Mouse (Mus musculus): ENCODE results near the gene Ypel4. TPM values are rescaled to one million over a fixed set of nuclear protein-coding genes. Genes with fewer than 3 reads are reported as not detected.

Ypel4 gene
- total and polyA plus RNA-seq, 2 experiments from 2014 or later, result 12.9 to 14.3 TPM

DNA sequence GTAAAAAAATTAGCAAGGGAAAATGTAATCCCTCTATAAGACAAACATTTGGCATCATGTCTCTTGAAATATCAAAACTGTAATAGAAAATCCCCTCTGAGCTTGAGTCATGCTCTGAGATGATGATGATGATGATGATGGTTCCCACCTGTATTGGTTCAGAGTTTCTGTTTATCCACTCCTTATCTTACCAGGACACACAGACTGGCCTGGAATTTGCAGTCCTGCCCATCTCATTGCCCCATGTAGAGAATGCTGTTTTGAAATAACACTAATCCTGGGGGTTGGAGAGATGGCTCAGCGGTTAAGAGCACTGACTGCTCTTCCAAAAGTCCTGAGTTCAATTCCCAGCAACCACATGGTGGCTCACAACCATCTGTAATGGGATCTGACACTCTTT lies 1.5 kb upstream of the Ypel4 start:
- Histone ChIP-seq H3K9me3 (ENCODE audit: low read length) (no peaks in the 10 kb centered on the region), H3K36me3 (ENCODE audit: insufficient read depth, low read length) (no peaks in the 10 kb centered on the region), H3K9ac (replicated peaks; ENCODE audit: low read length, poor library complexity, severe bottlenecking) (no peak overlapping the region), H3K4me2 (ENCODE audit: low read depth, low read length, poor library complexity, severe bottlenecking) (no peak overlapping the region), H3K4me1 (ENCODE audit: insufficient read depth, low read length) (peaks cover 13% of the 10 kb centered on the region), H3K27me3 (ENCODE audit: insufficient read depth, low read length) (no peaks in the 10 kb centered on the region), H3K27ac (ENCODE audit: low read depth, low read length) (no peak overlapping the region), H3K4me3 (ENCODE audit: low read depth, low read length) (no peak overlapping the region)
- 60% methylated on average over 1 of the region's 1 CpGs for WGBS
- DNase-seq (ENCODE audit: low spot score), result no peak
- no peak for TF ChIP-seq CTCF (IDR thresholded peaks at IDR 0.05)
- ATAC-seq (ENCODE audit: low FRiP score), result no peak

DNA sequence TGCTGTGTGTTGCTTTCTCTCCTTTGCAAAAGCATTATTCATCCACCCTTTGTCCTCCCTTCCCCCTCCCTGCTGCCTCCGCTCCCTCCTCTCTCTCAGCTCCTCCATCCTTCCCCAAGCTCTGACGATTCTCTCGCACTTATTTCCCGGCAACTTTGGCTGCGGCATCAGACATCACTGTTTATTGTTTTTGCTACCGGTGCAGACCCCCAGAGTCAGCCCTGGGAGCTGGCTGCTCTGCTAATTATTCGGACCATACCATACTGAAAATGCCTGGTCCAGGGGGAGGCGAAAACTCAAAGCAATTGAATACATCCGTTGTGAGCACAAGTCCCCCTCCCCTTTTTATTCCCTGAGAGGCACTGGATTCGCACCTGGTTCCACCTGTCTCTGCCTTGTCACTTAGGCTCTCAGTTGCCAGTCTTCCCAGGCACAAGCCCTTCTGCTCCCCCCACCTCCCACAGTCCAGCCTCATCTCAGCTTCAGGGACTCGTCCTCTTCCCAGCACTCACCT lies 550 bp downstream of the Ypel4 start:
- Histone ChIP-seq H3K4me1 (ENCODE audit: insufficient read depth, low read length) (peaks cover 21% of the 10 kb centered on the region), H3K4me2 (ENCODE audit: low read depth, low read length, poor library complexity, severe bottlenecking) (peak overlapping the region; percentile 78), H3K9me3 (ENCODE audit: low read length) (no peaks in the 10 kb centered on the region), H3K9ac (replicated peaks; ENCODE audit: low read length, poor library complexity, severe bottlenecking) (peak overlapping the region; percentile 82), H3K27ac (ENCODE audit: low read depth, low read length) (peak overlapping the region; percentile 79), H3K27me3 (ENCODE audit: insufficient read depth, low read length) (no peaks in the 10 kb centered on the region), H3K36me3 (ENCODE audit: insufficient read depth, low read length) (no peaks in the 10 kb centered on the region), H3K4me3 (ENCODE audit: low read depth, low read length) (peak overlapping the region; percentile 63)
- no peak for TF ChIP-seq CTCF (IDR thresholded peaks at IDR 0.05)
- DNase-seq (ENCODE audit: low spot score) (peak; percentile 66), ATAC-seq (ENCODE audit: low FRiP score) (peak; percentile 52)
- WGBS, result 0% methylated on average over 11 of the region's 11 CpGs

DNA sequence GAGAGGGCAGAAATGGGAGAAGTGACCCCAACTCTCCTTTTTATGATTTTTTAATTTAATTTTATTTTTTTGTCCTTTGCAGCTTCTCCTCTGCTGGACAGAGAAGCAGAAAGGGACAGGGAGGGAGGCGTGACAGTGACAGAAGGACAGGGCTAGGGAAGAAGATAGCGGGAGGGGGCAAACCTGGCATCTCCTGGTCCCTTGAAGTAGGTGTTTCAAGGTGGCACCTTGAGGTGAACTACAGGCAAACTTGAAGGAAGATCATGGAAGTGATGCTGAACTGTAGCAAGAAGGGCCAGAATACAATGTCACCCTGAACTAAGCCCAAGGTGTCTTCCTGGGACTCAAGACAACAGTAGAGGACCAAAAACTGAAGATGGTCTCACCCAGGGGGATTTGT lies 1.1 kb downstream of the Ypel4 start:
- no peak for TF ChIP-seq CTCF (IDR thresholded peaks at IDR 0.05)
- peak overlapping the region; percentile 82 for H3K9ac ChIP-seq (replicated peaks; ENCODE audit: low read length, poor library complexity, severe bottlenecking)
- H3K4me1 ChIP-seq (ENCODE audit: insufficient read depth, low read length), result peaks cover 21% of the 10 kb centered on the region
- peak overlapping the region; percentile 79 for H3K27ac ChIP-seq (ENCODE audit: low read depth, low read length)
- 4% methylated on average over 2 of the region's 2 CpGs for WGBS
- H3K4me3 ChIP-seq (ENCODE audit: low read depth, low read length), result peak overlapping the region; percentile 63
- no peaks in the 10 kb centered on the region for H3K27me3 ChIP-seq (ENCODE audit: insufficient read depth, low read length)
- DNase-seq (ENCODE audit: low spot score) (no peak), ATAC-seq (ENCODE audit: low FRiP score) (no peak)
- H3K36me3 ChIP-seq (ENCODE audit: insufficient read depth, low read length), result no peaks in the 10 kb centered on the region
- no peaks in the 10 kb centered on the region for H3K9me3 ChIP-seq (ENCODE audit: low read length)
- H3K4me2 ChIP-seq (ENCODE audit: low read depth, low read length, poor library complexity, severe bottlenecking), result peak overlapping the region; percentile 78

DNA sequence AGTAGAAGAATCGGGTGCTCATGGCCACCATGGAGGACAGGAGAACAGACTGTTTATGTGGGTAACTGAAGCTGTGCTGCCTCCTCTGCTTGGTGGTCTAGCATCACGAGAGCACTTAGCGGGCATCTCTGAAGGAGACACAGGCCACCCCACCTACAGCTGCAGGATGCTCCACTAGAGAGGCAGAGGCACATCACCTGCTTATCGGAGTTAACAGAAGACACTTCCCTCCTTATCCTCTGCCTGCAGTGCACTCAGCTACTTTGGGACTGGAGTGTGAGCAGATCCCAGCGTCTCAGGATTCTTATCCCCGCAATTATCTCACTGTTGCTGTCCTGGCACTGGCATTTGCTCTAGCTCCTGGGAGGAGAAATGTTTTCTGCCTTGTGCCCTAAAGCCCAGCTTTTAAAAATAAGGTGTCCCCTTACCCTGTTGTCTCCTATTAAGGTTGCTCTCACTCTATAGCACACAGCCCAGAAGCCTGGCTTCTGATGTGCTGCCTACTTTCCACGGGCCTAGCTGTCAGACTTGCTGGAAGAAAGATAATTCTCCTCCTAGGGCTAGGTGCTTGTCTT lies 1.6 kb downstream of the Ypel4 start:
- peaks cover 21% of the 10 kb centered on the region for H3K4me1 ChIP-seq (ENCODE audit: insufficient read depth, low read length)
- no peak for TF ChIP-seq CTCF (IDR thresholded peaks at IDR 0.05)

DNA sequence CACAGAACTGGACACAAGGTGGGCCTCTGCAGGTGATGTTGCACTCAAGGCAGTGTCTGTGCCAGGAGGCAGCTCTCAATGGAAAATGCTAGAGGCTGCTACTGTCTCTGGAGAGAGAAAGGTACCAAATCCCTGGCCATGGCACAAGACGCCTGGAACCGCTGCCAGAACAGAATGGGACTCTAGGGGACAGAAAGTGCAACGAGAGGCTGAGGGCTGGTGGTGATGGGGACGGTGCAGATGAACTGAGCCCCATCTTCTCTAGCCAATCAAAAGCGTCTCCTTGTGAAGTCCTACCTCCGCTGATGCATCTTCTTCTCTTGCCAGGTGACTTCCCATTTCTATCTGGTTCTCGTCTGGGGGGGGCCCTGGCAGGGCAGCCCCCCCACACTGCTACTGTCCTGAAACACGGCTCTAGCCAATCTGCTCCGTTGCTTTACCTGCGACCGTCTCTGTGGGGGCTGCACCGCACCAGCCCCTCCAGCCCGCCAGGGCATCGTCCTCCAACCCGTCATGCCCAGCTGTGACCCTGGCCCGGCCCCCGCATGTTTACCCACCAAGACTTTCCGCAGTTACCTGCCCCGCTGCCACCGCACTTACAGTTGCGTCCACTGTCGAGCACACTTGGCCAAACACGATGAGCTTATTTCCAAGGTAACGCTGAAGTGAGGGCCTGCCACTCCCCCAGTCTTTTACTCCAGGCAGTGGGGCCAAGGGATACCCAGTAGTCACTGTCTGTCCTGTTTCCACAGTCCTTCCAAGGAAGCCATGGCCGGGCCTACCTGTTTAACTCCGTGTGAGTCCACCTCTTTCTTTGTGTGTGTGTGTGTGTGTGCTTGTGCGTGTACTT lies 2.7 kb downstream of the Ypel4 start:
- no peak for ATAC-seq (ENCODE audit: low FRiP score)
- Histone ChIP-seq H3K4me3 (ENCODE audit: low read depth, low read length) (peak overlapping the region; percentile 63), H3K9ac (replicated peaks; ENCODE audit: low read length, poor library complexity, severe bottlenecking) (peak overlapping the region; percentile 40; the same call in 1 of the 2 replicates), H3K9me3 (ENCODE audit: low read length) (no peaks in the 10 kb centered on the region), H3K27ac (ENCODE audit: low read depth, low read length) (no peak overlapping the region), H3K4me1 (ENCODE audit: insufficient read depth, low read length) (peaks cover 25% of the 10 kb centered on the region), H3K36me3 (ENCODE audit: insufficient read depth, low read length) (no peaks in the 10 kb centered on the region), H3K27me3 (ENCODE audit: insufficient read depth, low read length) (no peaks in the 10 kb centered on the region), H3K4me2 (ENCODE audit: low read depth, low read length, poor library complexity, severe bottlenecking) (peak overlapping the region; percentile 78)
- DNase-seq (ENCODE audit: low spot score), result no peak
- no peak for TF ChIP-seq CTCF (IDR thresholded peaks at IDR 0.05)
- WGBS, result 5% methylated on average over 27 of the region's 27 CpGs

More for the DNA sequence above, 1.6 kb downstream of the Ypel4 start:
- DNase-seq (ENCODE audit: low spot score) (no peak), ATAC-seq (ENCODE audit: low FRiP score) (no peak)
- Histone ChIP-seq H3K27ac (ENCODE audit: low read depth, low read length) (peak overlapping the region; percentile 79; the same call in 1 of the 2 replicates), H3K4me2 (ENCODE audit: low read depth, low read length, poor library complexity, severe bottlenecking) (peak overlapping the region; percentile 78), H3K9ac (replicated peaks; ENCODE audit: low read length, poor library complexity, severe bottlenecking) (peak overlapping the region; percentile 82; the same call in 1 of the 2 replicates), H3K27me3 (ENCODE audit: insufficient read depth, low read length) (no peaks in the 10 kb centered on the region), H3K4me3 (ENCODE audit: low read depth, low read length) (peak overlapping the region; percentile 63), H3K9me3 (ENCODE audit: low read length) (no peaks in the 10 kb centered on the region), H3K36me3 (ENCODE audit: insufficient read depth, low read length) (no peaks in the 10 kb centered on the region)
- WGBS, result 11% methylated on average over 7 of the region's 7 CpGs

All from midbrain, postnatal 0 days (tissue).